In genomic region chr10:21790991-21791390, GRCm38 (mm10) we compare ENCODE assay signal across 27 mouse cellular contexts.
DNase-seq lines count a peak whose midpoint lies in the region; ATAC-seq and TF ChIP-seq lines count a peak whose summit lies in the region.
"Had no signal": no experiment of that assay in that cellular context is flagged by ENCODE, and none has a peak within 500 bp of the region (broad histone marks: within the 10 kb centered on the region; RNA-seq: fewer than 3 reads in every experiment).

No protein-coding gene starts in this region.

- no peaks in the 10 kb centered on the region for H3K9me3 ChIP-seq in hindbrain, embryonic 16.5 days (ENCODE audit: control insufficient read depth, low read length)
- H3K9me3 ChIP-seq: embryonic facial prominence, embryonic 15.5 days; heart, embryonic 15.5 days; hindbrain, embryonic 15.5 days; liver, embryonic 13.5 days; megakaryocyte, embryonic 14.5 days; stomach, embryonic 15.5 days had no signal

- H3K27ac ChIP-seq in thymus, adult 2 months (ENCODE audit: control insufficient read depth, insufficient read depth, low read length): no peak overlapping the region
- no peak overlapping the region for H3K27ac ChIP-seq in hindbrain, embryonic 16.5 days (ENCODE audit: low read depth, low read length)
- H3K27ac ChIP-seq: embryonic facial prominence, embryonic 15.5 days; heart, embryonic 15.5 days; hindbrain, embryonic 15.5 days; liver, embryonic 13.5 days; stomach, embryonic 15.5 days had no signal

- 34% methylated on average over 3 of the region's 3 CpGs for WGBS in thymus, adult 2 months
- 90% methylated on average over 3 of the region's 3 CpGs for WGBS in hindbrain, embryonic 16.5 days

- TF ChIP-seq POLR2A in thymus, adult 2 months (IDR thresholded peaks at IDR 0.05; ENCODE audit: control insufficient read depth, extremely low read depth, insufficient read depth, low read length, poor library complexity): no peak

- no peak overlapping the region for H3K9ac ChIP-seq in hindbrain, embryonic 16.5 days (ENCODE audit: low read depth, low read length)
- H3K9ac ChIP-seq: embryonic facial prominence, embryonic 15.5 days; forebrain, postnatal 0 days; heart, embryonic 15.5 days; hindbrain, embryonic 15.5 days; liver, embryonic 13.5 days; stomach, embryonic 15.5 days had no signal

- no peaks in the 10 kb centered on the region for H3K36me3 ChIP-seq in thymus, adult 2 months (ENCODE audit: control insufficient read depth, insufficient read depth, low read length)
- H3K36me3 ChIP-seq in hindbrain, embryonic 16.5 days (ENCODE audit: control insufficient read depth, insufficient read depth, low read length): no peaks in the 10 kb centered on the region
- H3K36me3 ChIP-seq: embryonic facial prominence, embryonic 15.5 days; heart, embryonic 15.5 days; hindbrain, embryonic 15.5 days; liver, embryonic 13.5 days; stomach, embryonic 15.5 days had no signal

- H3K4me2 ChIP-seq in hindbrain, embryonic 16.5 days (ENCODE audit: low read length): no peak overlapping the region
- H3K4me2 ChIP-seq: embryonic facial prominence, embryonic 15.5 days; heart, embryonic 15.5 days; hindbrain, embryonic 15.5 days; liver, embryonic 13.5 days; stomach, embryonic 15.5 days had no signal

- intact Hi-C loops in left cerebral cortex, postnatal 36 days (cut with DNase I): no loop called here

- DNase-seq in thymus, adult 2 months: peak; percentile 25
- DNase-seq in thymus, postnatal 10 days (ENCODE audit: low spot score in 2 of 2): no peak
- peak; percentile 26 for DNase-seq in MEL-GATA-1-ER (ENCODE audit: extremely low read depth, low read depth)
- peak; percentile 13 to 20 for DNase-seq in thymus, postnatal 36 days
- DNase-seq in left cerebral cortex, postnatal 36 days (ENCODE audit: low spot score in 2 of 2): no peak
- no peak for DNase-seq in yolk sac, embryonic 10.5 days (ENCODE audit: low spot score)
- DNase-seq: adrenal gland, postnatal 25 days; cerebellum, adult 9-10 months; forebrain, postnatal 0 days; gastrocnemius, postnatal 36 days; heart, postnatal 4 days; kidney, adult 9 months; kidney, postnatal 25 days; layer of hippocampus, postnatal 36 days; liver, embryonic 13.5 days; lung, adult 2 months; lung, postnatal 14 days; midbrain, embryonic 14.5 days; right cerebral cortex, adult 18-20 months had no signal

- peak; percentile 14 for ATAC-seq in granulocyte monocyte progenitor cell, adult 5-6 weeks (replicated peaks; ENCODE audit: poor library complexity, severe bottlenecking)
- ATAC-seq in hindbrain, embryonic 16.5 days: no peak
- ATAC-seq: forebrain, postnatal 0 days; intestine, embryonic 16.5 days had no signal

- H3K4me3 ChIP-seq in thymus, adult 2 months (ENCODE audit: control insufficient read depth, insufficient read depth, low read length): no peak overlapping the region
- no peak overlapping the region for H3K4me3 ChIP-seq in hindbrain, embryonic 16.5 days (ENCODE audit: low read length)
- H3K4me3 ChIP-seq: embryonic facial prominence, embryonic 15.5 days; heart, embryonic 15.5 days; hindbrain, embryonic 15.5 days; liver, embryonic 13.5 days; megakaryocyte, embryonic 14.5 days; stomach, embryonic 15.5 days had no signal

- peaks cover 11% of the 10 kb centered on the region for H3K4me1 ChIP-seq in thymus, adult 2 months (replicated peaks; ENCODE audit: control insufficient read depth, insufficient read depth, low read length)
- no peaks in the 10 kb centered on the region for H3K4me1 ChIP-seq in hindbrain, embryonic 16.5 days (ENCODE audit: control insufficient read depth, insufficient read depth, low read depth, low read length)
- H3K4me1 ChIP-seq: embryonic facial prominence, embryonic 15.5 days; heart, embryonic 15.5 days; liver, embryonic 13.5 days had no signal

- no peaks in the 10 kb centered on the region for H3K27me3 ChIP-seq in thymus, adult 2 months (ENCODE audit: control insufficient read depth, insufficient read depth, low read length)
- H3K27me3 ChIP-seq in hindbrain, embryonic 16.5 days (replicated peaks; ENCODE audit: control insufficient read depth, insufficient read depth, low read length): no peaks in the 10 kb centered on the region
- H3K27me3 ChIP-seq: embryonic facial prominence, embryonic 15.5 days; heart, embryonic 15.5 days; hindbrain, embryonic 15.5 days; stomach, embryonic 15.5 days had no signal

- TF ChIP-seq CTCF in thymus, adult 2 months (IDR thresholded peaks at IDR 0.05; ENCODE audit: borderline replicate concordance, control insufficient read depth, extremely low read depth, insufficient read depth, low read length, poor library complexity): no peak

Comparison
In these comparisons a context has a peak if more than half of its experiments do, and no peak if none do; other contexts are left out.
1. DNase-seq: peak in thymus, adult 2 months (single experiment), MEL-GATA-1-ER (single experiment) and thymus, postnatal 36 days (2 of 2); none in thymus, postnatal 10 days (0 of 2), left cerebral cortex, postnatal 36 days (0 of 2) and yolk sac, embryonic 10.5 days (single experiment).